Comparison of ENCODE assay signal across 8 mouse cellular contexts in genomic region chr15:83121709-83122565, GRCm38 (mm10). TPM values are rescaled to one million over a fixed set of nuclear protein-coding genes. Genes with fewer than 3 reads are reported as not detected.
DNase-seq lines count a peak whose midpoint lies in the region; ATAC-seq and TF ChIP-seq lines count a peak whose summit lies in the region.

No protein-coding gene starts in this region.

- peak; percentile 40 for TF ChIP-seq CTCF in layer of hippocampus, adult 2 months (conservative IDR thresholded peaks at IDR 0.05)

- H3K27ac ChIP-seq in heart, embryonic 14.5 days (replicated peaks in 1 of 2; ENCODE audit: control insufficient read depth in 1 of 2, insufficient read depth in 1 of 2, low read depth in 2 of 2, low read length in 2 of 2): peak overlapping the region; percentile 62 to 66; a peak in 3 of 4 replicates
- H3K27ac ChIP-seq in layer of hippocampus, adult 2 months: peak overlapping the region; percentile 95

- ATAC-seq in activated CD4-positive, CD25-positive, alpha-beta regulatory T cell, adult 4 months: peak; percentile 80
- 0 out of 2 replicates have a peak, but pooled peaks have one; percentile 1 for ATAC-seq in heart, embryonic 14.5 days (ENCODE audit: insufficient number of reproducible peaks, insufficient read depth, low FRiP score, low read depth)

- peaks cover 49% of the 10 kb centered on the region for H3K36me3 ChIP-seq in heart, embryonic 14.5 days (ENCODE audit: control insufficient read depth, insufficient read depth, low read length)

- H3K27me3 ChIP-seq in heart, embryonic 14.5 days (ENCODE audit: control insufficient read depth, insufficient read depth, low read length): no peaks in the 10 kb centered on the region

- WGBS in heart, embryonic 14.5 days: 4% methylated on average over 41 of the region's 43 CpGs

- peak overlapping the region; percentile 84 for H3K9ac ChIP-seq in heart, embryonic 14.5 days (ENCODE audit: low read length)

- H3K4me1 ChIP-seq in heart, embryonic 14.5 days (ENCODE audit: control insufficient read depth in 2 of 2, insufficient read depth in 2 of 2, low read length in 2 of 2): peaks cover 4 to 6% of the 10 kb centered on the region in 2 experiments; a peak in 3 of 4 replicates

- peak; percentile 80 for DNase-seq in CD4-positive, CD25-positive, alpha-beta regulatory T cell, adult 2 months (ENCODE audit: low read depth, low spot score)
- DNase-seq in embryo, embryonic 11 days: peak; percentile 74
- peak; percentile 65 to 67 for DNase-seq in layer of hippocampus, adult 2 months (ENCODE audit: low spot score in 2 of 2)
- DNase-seq in lung, postnatal 10 days: peak; percentile 69
- peak; percentile 81 for DNase-seq in right cerebral cortex, adult 18-20 months
- DNase-seq in ovary, postnatal 10 days (ENCODE audit: low spot score): no peak

- peak overlapping the region; percentile 94 to 98 for H3K4me3 ChIP-seq in heart, embryonic 14.5 days (ENCODE audit: control insufficient read depth in 1 of 2, insufficient read depth in 1 of 2, low read depth in 1 of 2, low read length in 2 of 2)
- peak overlapping the region; percentile 99 for H3K4me3 ChIP-seq in layer of hippocampus, adult 2 months

- H3K4me2 ChIP-seq in heart, embryonic 14.5 days (ENCODE audit: low read length): peak overlapping the region; percentile 83

- no peaks in the 10 kb centered on the region for H3K9me3 ChIP-seq in heart, embryonic 14.5 days (ENCODE audit: control insufficient read depth, low read length)

RNA-seq across cellular contexts. Expression of gene Rrp7a, which starts 0.7 kb away (rescaled TPM):
- polyA plus RNA-seq in activated CD4-positive, CD25-positive, alpha-beta regulatory T cell, adult 4 months (2017; shearing (Covaris generic)): 10 to 100 TPM; 67.8 to 87.0 TPM
- 33.7 and 33.9 TPM in 2 replicates for polyA plus RNA-seq in heart, embryonic 14.5 days (2014; fragmentation: Nextera tagmentation; extraction: Ambion mirVana)
- total RNA-seq in layer of hippocampus, adult 2 months (2021): 100 to 1,000 TPM; 144 to 151 TPM

RNA-seq across cellular contexts. Expression of gene Poldip3, which starts 27.2 kb away (rescaled TPM):
- polyA plus RNA-seq in activated CD4-positive, CD25-positive, alpha-beta regulatory T cell, adult 4 months (2017; shearing (Covaris generic)): 100 to 1,000 TPM; 155 to 180 TPM
- 76.9 and 79.2 TPM in 2 replicates for polyA plus RNA-seq in heart, embryonic 14.5 days (2014; fragmentation: Nextera tagmentation; extraction: Ambion mirVana)
- total RNA-seq in layer of hippocampus, adult 2 months (2021): 10 to 100 TPM; 90.5 to 91.5 TPM

RNA-seq across cellular contexts. Expression of gene Serhl, which starts 32.6 kb away (rescaled TPM):
- 10 to 100 TPM; 79.0 to 82.8 TPM for polyA plus RNA-seq in activated CD4-positive, CD25-positive, alpha-beta regulatory T cell, adult 4 months (2017; shearing (Covaris generic))
- 63.9 and 80.1 TPM in 2 replicates for polyA plus RNA-seq in heart, embryonic 14.5 days (2014; fragmentation: Nextera tagmentation; extraction: Ambion mirVana)
- total RNA-seq in layer of hippocampus, adult 2 months (2021): 10 to 100 TPM in 1 of 2 experiments, 1 to 10 TPM in 1; 7.1 to 11.8 TPM

RNA-seq across cellular contexts. Expression of gene Cyb5r3, which starts 50.5 kb away (rescaled TPM):
- 10 to 100 TPM; 55.9 to 73.9 TPM for polyA plus RNA-seq in activated CD4-positive, CD25-positive, alpha-beta regulatory T cell, adult 4 months (2017; shearing (Covaris generic))
- 161 and 163 TPM in 2 replicates for polyA plus RNA-seq in heart, embryonic 14.5 days (2014; fragmentation: Nextera tagmentation; extraction: Ambion mirVana)
- 10 to 100 TPM; 63.7 to 65.6 TPM for total RNA-seq in layer of hippocampus, adult 2 months (2021)
